Mouse (Mus musculus) lung, embryonic 14.5 days (tissue): ENCODE data around the gene Sept7. TPM values are rescaled to one million over a fixed set of nuclear protein-coding genes. Genes with fewer than 3 reads are reported as not detected.

ENCODE experiments used
- ATAC-seq: fragments of 200-750 bp; cut with Nextera tagmentation; 2 replicates; pipeline ENCODE4 v1.8.0; 2017; ENCODE audit warnings: mild to moderate bottlenecking, moderate TSS enrichment, moderate library complexity; ENCODE audit not compliant: insufficient read depth
- DNase-seq: peaks from one replicate; pipeline ENCODE4 v3.0.0-alpha.2; 2015
- H3K27ac ChIP-seq: fragments of 300-500 bp; sonication (generic); 2 replicates; pipeline ENCODE4 v1.5.1; 2014; ENCODE audit warnings: low read depth, mild to moderate bottlenecking, moderate library complexity
- H3K27me3 ChIP-seq: fragments of 300-500 bp; sonication (generic); 2 replicates; pipeline ENCODE4 v1.6.1; 2014; ENCODE audit warnings: low read length, control low read depth; ENCODE audit not compliant: insufficient read depth
- H3K36me3 ChIP-seq: fragments of 300-500 bp; sonication (generic); 2 replicates; pipeline ENCODE4 v1.6.1; 2014; ENCODE audit warnings: control low read depth; ENCODE audit not compliant: insufficient read depth
- H3K4me1 ChIP-seq: fragments of 300-500 bp; sonication (generic); 2 replicates; pipeline ENCODE4 v1.6.1; 2014; ENCODE audit warnings: antibody characterized with exemption, control low read depth; ENCODE audit not compliant: insufficient read depth
- H3K4me2 ChIP-seq: fragments of 300-500 bp; sonication (generic); 2 replicates; pipeline ENCODE4 v1.6.1; 2014; ENCODE audit warnings: mild to moderate bottlenecking
- H3K4me3 ChIP-seq: fragments of 300-500 bp; sonication (generic); 2 replicates; pipeline ENCODE4 v1.5.1; 2014; ENCODE audit warnings: low read depth, low read length
- H3K9ac ChIP-seq: fragments of 300-500 bp; sonication (generic); 2 replicates; pipeline ENCODE4 v1.6.1; 2014
- H3K9me3 ChIP-seq: fragments of 300-500 bp; sonication (generic); 2 replicates; pipeline ENCODE4 v1.6.1; 2016; ENCODE audit warnings: low read depth, low read length, control low read depth
- CTCF ChIP-seq: IDR thresholded peaks from 2 replicates; pipeline ENCODE4 v1.5.1; 2016; ENCODE audit warnings: antibody characterized with exemption, low read depth
- WGBS: fragments of 180-500 bp; shearing (Covaris S2); extraction: QIAGEN DNeasy Blood & Tissue Kit; methylation state at CpG from one replicate; pipeline ENCODE4 v1.1.7; 2014; 5-methylcytosine and 5-hydroxymethylcytosine counted together
- polyA plus RNA-seq: library from polyadenylated mRNA; unstranded; fragments of >200 nt; fragmentation: Nextera tagmentation; extraction: Ambion mirVana; gene quantifications from 2 replicates; pipeline ENCODE4 v1.2.1, GENCODE M21; 2014

Gene Sept7
- polyA plus RNA-seq, 1 experiment from 2014 or later, result 303 TPM

DNA sequence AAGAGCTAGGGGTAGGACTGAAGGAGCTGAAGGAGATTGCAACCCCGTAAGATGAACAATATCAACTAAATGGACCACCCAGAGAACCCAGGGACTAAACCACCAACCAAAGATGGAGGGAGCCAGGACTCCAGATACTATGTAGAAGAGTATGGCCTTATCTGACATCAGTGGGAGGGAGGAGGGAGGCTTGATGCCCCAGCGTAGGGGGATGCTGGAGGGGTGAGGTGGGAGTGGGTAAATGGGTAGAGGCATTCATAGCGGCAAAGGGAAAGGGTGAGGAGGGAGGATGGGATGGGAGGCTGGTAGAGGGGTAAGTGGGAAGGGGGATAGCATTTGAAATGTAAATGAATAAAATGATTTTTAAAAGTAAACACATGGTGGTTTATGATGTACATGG lies 8.2 kb downstream of the Sept7 start:
- no peak overlapping the region for H3K4me3 ChIP-seq
- DNase-seq (no peak), ATAC-seq (no peak)
- H3K9ac ChIP-seq, result no peak overlapping the region
- no peaks in the 10 kb centered on the region for H3K27me3 ChIP-seq
- no peaks in the 10 kb centered on the region for H3K9me3 ChIP-seq
- H3K27ac ChIP-seq, result no peak overlapping the region
- H3K4me1 ChIP-seq, result peaks cover under 1% of the 10 kb centered on the region; the same call in 1 of the 2 replicates
- no peak for TF ChIP-seq CTCF
- H3K4me2 ChIP-seq, result no peak overlapping the region
- peaks cover 3% of the 10 kb centered on the region; the same call in 1 of the 2 replicates for H3K36me3 ChIP-seq
- WGBS, result 84% methylated on average over 3 of the region's 3 CpGs

DNA sequence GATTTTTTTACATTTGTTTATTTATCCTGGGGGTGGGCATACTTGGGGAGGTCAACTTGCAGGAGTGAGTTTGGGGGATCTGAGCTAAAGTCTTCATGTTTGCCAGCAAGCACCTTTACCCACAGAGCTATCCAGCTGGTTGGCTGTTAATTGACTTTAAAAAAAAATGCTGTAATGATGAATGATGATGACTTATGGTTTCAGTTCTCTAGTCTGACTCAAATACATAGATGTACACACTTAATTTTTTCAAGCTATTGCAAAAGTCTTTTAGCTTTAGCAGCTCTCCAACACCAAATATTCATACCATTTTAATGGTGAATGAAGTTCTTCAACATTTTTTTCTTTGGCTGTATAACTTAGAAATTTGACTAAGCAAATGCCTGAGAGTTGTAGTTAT lies 8.7 kb downstream of the Sept7 start:
- Histone ChIP-seq H3K4me3 (no peak overlapping the region), H3K36me3 (peaks cover 4% of the 10 kb centered on the region; the same call in 1 of the 2 replicates), H3K4me2 (no peak overlapping the region), H3K9me3 (no peaks in the 10 kb centered on the region), H3K4me1 (no peaks in the 10 kb centered on the region), H3K27me3 (no peaks in the 10 kb centered on the region), H3K9ac (no peak overlapping the region), H3K27ac (no peak overlapping the region)
- DNase-seq (no peak), ATAC-seq (no peak)
- no peak for TF ChIP-seq CTCF

DNA sequence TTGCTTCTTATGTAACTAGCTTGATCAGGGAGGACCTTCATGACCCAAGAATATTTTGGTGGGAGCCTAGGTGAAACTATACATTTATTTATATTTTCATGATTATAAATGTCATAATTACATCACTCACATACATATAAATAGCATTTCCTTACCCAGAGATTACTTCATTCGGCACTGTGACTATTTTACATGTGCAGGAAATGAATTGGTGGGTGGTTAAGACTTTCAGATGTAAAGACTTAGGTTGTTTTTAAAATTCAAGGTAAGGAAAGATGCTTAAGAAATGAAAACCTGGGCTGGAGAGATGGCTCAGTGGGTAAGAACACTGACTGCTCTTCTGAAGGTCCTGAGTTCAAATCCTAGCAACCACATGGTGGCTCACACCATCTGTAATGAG lies 9.8 kb downstream of the Sept7 start:
- Histone ChIP-seq H3K4me2 (no peak overlapping the region), H3K27ac (no peak overlapping the region), H3K27me3 (no peaks in the 10 kb centered on the region), H3K4me1 (no peaks in the 10 kb centered on the region), H3K4me3 (no peak overlapping the region), H3K36me3 (peaks cover 9% of the 10 kb centered on the region), H3K9ac (no peak overlapping the region), H3K9me3 (no peaks in the 10 kb centered on the region)
- no peak for ATAC-seq
- 73% methylated on average over 1 of the region's 1 CpGs for WGBS
- no peak for TF ChIP-seq CTCF
- DNase-seq, result no peak

DNA sequence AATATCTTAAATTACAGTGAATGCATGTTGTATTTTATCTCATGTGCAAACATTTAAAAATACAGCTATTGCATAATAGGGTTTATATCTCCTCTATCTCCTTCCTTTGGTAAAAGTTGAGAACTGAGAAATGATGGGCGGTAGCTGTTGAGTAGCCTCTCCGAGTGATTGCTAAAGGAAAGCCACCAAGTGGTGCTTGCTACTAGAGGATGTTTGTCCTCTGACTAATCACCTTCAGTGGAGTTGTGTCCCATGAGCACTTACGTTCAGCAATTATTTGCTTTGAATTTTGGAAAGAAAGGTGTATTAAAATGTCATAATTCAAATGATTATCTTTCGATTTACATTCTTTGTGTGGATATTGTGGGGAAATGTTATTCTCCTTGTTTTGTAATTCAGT lies 13.6 kb downstream of the Sept7 start:
- no peaks in the 10 kb centered on the region for H3K9me3 ChIP-seq
- WGBS, result 89% methylated on average over 4 of the region's 4 CpGs
- no peak overlapping the region for H3K4me2 ChIP-seq

DNA sequence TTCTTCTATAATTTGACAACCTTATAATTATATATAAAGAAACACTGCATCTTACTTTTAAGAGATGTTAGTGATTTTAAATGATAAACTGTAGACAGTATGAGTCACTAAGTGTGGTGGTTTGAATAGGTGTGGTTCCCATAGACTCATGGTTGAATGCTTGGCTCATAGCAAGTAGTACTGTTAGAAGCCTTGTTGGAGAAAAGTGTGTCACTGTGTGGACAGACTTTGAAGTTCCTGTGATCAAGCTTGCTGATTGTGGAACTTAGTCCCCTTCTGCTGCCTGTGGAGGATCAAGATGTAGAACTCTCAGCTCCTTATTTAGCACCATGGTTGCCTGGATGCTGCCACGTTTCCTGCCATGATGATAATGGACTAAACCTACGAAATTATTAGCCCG lies 14.9 kb downstream of the Sept7 start:
- 96% methylated on average over 3 of the region's 3 CpGs for whole genome bisulfite sequencing
- H3K4me1 ChIP-seq, result no peaks in the 10 kb centered on the region
- TF ChIP-seq CTCF, result no peak

More for the DNA sequence above, 13.6 kb downstream of the Sept7 start:
- Histone ChIP-seq H3K36me3 (peaks cover 33% of the 10 kb centered on the region), H3K4me3 (no peak overlapping the region), H3K9ac (no peak overlapping the region), H3K27me3 (no peaks in the 10 kb centered on the region), H3K27ac (no peak overlapping the region), H3K4me1 (no peaks in the 10 kb centered on the region)
- DNase-seq, result no peak
- no peak for ATAC-seq
- no peak for TF ChIP-seq CTCF

DNA sequence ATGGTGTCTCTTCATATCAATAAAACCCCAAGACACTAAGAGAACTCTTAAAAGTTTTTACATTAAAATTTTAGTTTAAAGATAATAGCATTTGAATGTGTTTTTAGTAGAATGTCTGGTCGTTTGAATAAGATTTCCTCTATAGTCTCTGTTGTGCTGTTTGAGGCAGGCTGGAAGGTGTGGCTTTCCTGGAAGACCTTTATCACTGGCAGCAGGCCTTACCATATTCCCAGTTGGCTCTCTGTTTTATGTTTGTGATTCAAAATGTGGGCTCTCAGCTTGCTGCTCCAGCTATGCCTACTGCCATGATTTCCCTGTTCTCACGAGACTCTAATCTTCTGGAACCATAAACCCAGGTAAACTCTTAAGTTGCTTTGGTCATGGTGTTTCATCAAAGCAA lies 15.3 kb downstream of the Sept7 start:
- no peak overlapping the region for H3K9ac ChIP-seq
- no peak overlapping the region for H3K4me2 ChIP-seq
- no peaks in the 10 kb centered on the region for H3K27me3 ChIP-seq
- TF ChIP-seq CTCF, result no peak
- peaks cover 36% of the 10 kb centered on the region for H3K36me3 ChIP-seq
- WGBS, result 88% methylated on average over 2 of the region's 2 CpGs
- ATAC-seq (no peak), DNase-seq (no peak)
- no peaks in the 10 kb centered on the region for H3K4me1 ChIP-seq
- H3K27ac ChIP-seq, result no peak overlapping the region
- H3K9me3 ChIP-seq, result no peaks in the 10 kb centered on the region
- no peak overlapping the region for H3K4me3 ChIP-seq

More for the DNA sequence above, 14.9 kb downstream of the Sept7 start:
- Histone ChIP-seq H3K27ac (no peak overlapping the region), H3K4me2 (no peak overlapping the region), H3K4me3 (no peak overlapping the region), H3K27me3 (no peaks in the 10 kb centered on the region), H3K9me3 (no peaks in the 10 kb centered on the region), H3K36me3 (peaks cover 36% of the 10 kb centered on the region), H3K9ac (no peak overlapping the region)
- no peak for DNase-seq
- no peak for ATAC-seq

DNA sequence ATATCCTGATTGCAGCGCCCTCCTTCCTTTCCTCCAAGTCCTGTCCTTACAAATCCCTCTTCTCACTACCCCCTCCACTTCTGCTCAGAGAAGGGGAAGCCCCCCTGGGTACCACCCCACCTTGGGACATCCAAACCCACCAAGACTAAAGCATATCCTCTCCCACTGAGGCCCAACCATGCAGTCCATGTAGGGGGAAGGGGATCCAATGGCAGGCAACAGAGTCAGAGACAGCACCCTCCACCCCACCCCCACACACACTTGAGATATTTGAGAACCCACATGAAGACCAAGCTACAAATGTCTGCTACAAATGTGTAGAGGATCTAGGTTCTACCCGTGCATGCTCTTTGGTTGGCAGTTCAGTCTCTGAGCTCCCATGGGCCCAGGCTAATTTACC lies 19.7 kb downstream of the Sept7 start:
- H3K27me3 ChIP-seq, result no peaks in the 10 kb centered on the region
- no peak for TF ChIP-seq CTCF
- no peak overlapping the region for H3K9ac ChIP-seq
- no peak overlapping the region for H3K27ac ChIP-seq
- no peak overlapping the region for H3K4me3 ChIP-seq
- H3K36me3 ChIP-seq, result peaks cover 33% of the 10 kb centered on the region
- 87% methylated on average over 2 of the region's 2 CpGs for WGBS
- ATAC-seq, result no peak
- no peak overlapping the region for H3K4me2 ChIP-seq
- H3K9me3 ChIP-seq, result no peaks in the 10 kb centered on the region
- no peaks in the 10 kb centered on the region for H3K4me1 ChIP-seq
- DNase-seq, result no peak

DNA sequence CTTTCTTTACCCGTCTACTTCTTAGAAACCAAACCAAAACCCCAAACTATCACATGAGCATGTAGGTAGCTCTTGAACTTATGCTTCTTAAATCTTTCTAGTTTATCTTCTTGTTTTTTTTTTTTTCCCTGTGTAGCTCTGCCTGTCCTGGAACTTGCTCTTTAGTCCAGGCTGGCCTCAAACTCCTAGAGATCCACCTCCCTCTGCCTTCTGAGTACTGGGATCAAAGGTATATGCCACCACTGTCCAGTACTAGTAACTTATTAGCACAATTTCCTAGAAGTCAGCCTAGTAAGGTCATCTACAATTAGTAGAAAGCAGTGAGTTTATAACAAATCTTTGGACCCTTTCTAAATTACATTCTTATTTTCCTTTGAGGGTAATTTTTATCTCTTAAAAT lies 37.6 kb downstream of the Sept7 start:
- H3K27me3 ChIP-seq, result no peaks in the 10 kb centered on the region
- no peaks in the 10 kb centered on the region for H3K9me3 ChIP-seq
- ATAC-seq, result no peak
- no peak overlapping the region for H3K4me3 ChIP-seq
- peaks cover 51% of the 10 kb centered on the region for H3K36me3 ChIP-seq
- H3K27ac ChIP-seq, result no peak overlapping the region
- DNase-seq, result no peak
- no peak overlapping the region for H3K4me2 ChIP-seq
- TF ChIP-seq CTCF, result no peak
- no peak overlapping the region for H3K9ac ChIP-seq
- WGBS, result 94% methylated on average over 1 of the region's 1 CpGs
- no peaks in the 10 kb centered on the region for H3K4me1 ChIP-seq
